Mouse (Mus musculus) kidney, adult 2 months (tissue): ENCODE data around the gene Slc22a14. TPM values are rescaled to one million over a fixed set of nuclear protein-coding genes. Genes with fewer than 3 reads are reported as not detected.

Experiments
- DNase-seq: peaks from one replicate; pipeline ENCODE4 v3.0.0; 2021
- H3K27ac ChIP-seq: fragments of 200-500 bp; 2 replicates; pipeline ENCODE4 v1.5.1; 2012; ENCODE audit warnings: low read depth, low read length, control low read depth, inconsistent platforms; ENCODE audit not compliant: insufficient read depth
- H3K27me3 ChIP-seq: fragments of 200-500 bp; replicated peaks from 2 replicates; pipeline ENCODE4 v1.6.1; 2012; ENCODE audit warnings: mild to moderate bottlenecking, moderate library complexity, low read length, inconsistent platforms; ENCODE audit not compliant: control insufficient read depth, insufficient read depth
- H3K36me3 ChIP-seq: fragments of 200-500 bp; 2 replicates; pipeline ENCODE4 v1.6.1; 2012; ENCODE audit warnings: mild to moderate bottlenecking, moderate library complexity, low read length, inconsistent platforms; ENCODE audit not compliant: control insufficient read depth, insufficient read depth
- H3K4me1 ChIP-seq: fragments of 200-500 bp; 2 replicates; pipeline ENCODE4 v1.6.1; 2011; ENCODE audit warnings: low read length; ENCODE audit not compliant: control insufficient read depth, insufficient read depth
- H3K4me3 ChIP-seq: fragments of 200-500 bp; 2 replicates; pipeline ENCODE4 v1.5.1; 2011; ENCODE audit warnings: mild to moderate bottlenecking, low read depth, low read length, control low read depth; ENCODE audit not compliant: insufficient read depth
- CTCF ChIP-seq: fragments of 200-500 bp; conservative IDR thresholded peaks from 2 replicates; pipeline ENCODE4 v1.5.1; 2011; ENCODE audit warnings: low read depth, mild to moderate bottlenecking, control low read depth, low read length, moderate library complexity, mixed read lengths; ENCODE audit not compliant: insufficient read depth, insufficient read length
- POLR2A ChIP-seq: fragments of 200-500 bp; IDR thresholded peaks from one replicate; pipeline ENCODE4 v1.6.1; 2011; ENCODE audit warnings: low read depth, low read length, control low read depth
- WGBS: fragments of 180-500 bp; shearing (Covaris S2); methylation state at CpG from one replicate; pipeline ENCODE4 v1.1.7; 2018; 5-methylcytosine and 5-hydroxymethylcytosine counted together
- polyA plus RNA-seq: library from polyadenylated mRNA; depleted of rRNA; stranded (reverse); fragments of >200 nt; gene quantifications from 2 replicates; pipeline ENCODE4 v1.2.3, GENCODE M21; 2012

Gene Slc22a14
- polyA plus RNA-seq, 1 experiment: 1.7 TPM

DNA sequence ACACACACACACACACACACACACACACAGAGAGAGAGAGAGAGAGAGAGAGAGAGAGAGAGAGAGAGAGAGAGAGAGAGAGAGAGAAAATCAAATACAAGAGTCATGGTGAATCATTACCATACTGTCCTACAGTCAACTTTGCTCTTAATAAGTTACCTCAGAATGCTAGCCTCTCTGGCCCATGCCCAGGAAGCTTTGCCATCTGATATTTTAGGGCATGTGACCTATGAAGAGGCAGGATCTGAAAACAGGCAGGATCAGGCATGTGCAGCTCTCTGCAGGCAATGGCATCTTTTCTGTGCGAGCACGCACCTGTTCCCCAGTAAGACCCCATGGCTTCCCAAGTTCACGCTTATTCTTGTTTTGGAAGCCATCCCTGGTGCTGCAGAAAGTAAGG lies 204.7 kb downstream of the Slc22a14 start:
- peak; percentile 96 for DNase-seq
- Histone ChIP-seq H3K4me1 (peaks cover 29% of the 10 kb centered on the region), H3K36me3 (no peaks in the 10 kb centered on the region), H3K27me3 (no peaks in the 10 kb centered on the region), H3K27ac (peak overlapping the region; percentile 91), H3K4me3 (no peak overlapping the region)
- WGBS: 57% methylated on average over 3 of the region's 3 CpGs
- TF ChIP-seq CTCF (no peak), POLR2A (no peak)

DNA sequence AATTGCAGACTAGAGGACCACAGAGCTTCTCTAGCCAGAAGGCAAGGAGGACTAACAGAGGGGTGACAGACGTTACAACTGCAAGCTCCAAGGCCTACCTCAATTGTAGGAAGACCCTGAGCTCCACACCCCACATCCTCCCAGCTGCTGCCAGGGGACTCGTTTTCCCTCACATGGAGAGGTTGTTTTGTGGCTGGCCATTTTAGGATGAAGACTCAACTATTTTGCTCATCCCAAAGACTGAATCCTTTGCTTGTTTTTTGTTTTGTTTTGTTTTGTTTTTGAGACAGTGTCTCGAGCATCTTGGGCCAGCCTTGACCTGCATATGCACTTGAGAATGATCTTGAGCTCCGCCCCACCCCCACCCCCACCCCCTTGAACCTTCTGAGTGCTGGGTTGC lies 206.5 kb downstream of the Slc22a14 start, which contains the start of gene Gm47289:
Gm47289 (plus strand) TSS at position 301 of the 400 bp plus-strand sequence.
- TF ChIP-seq POLR2A (no peak), CTCF (no peak)
- no peak within 1 kb of the TSS for H3K27ac ChIP-seq

DNA sequence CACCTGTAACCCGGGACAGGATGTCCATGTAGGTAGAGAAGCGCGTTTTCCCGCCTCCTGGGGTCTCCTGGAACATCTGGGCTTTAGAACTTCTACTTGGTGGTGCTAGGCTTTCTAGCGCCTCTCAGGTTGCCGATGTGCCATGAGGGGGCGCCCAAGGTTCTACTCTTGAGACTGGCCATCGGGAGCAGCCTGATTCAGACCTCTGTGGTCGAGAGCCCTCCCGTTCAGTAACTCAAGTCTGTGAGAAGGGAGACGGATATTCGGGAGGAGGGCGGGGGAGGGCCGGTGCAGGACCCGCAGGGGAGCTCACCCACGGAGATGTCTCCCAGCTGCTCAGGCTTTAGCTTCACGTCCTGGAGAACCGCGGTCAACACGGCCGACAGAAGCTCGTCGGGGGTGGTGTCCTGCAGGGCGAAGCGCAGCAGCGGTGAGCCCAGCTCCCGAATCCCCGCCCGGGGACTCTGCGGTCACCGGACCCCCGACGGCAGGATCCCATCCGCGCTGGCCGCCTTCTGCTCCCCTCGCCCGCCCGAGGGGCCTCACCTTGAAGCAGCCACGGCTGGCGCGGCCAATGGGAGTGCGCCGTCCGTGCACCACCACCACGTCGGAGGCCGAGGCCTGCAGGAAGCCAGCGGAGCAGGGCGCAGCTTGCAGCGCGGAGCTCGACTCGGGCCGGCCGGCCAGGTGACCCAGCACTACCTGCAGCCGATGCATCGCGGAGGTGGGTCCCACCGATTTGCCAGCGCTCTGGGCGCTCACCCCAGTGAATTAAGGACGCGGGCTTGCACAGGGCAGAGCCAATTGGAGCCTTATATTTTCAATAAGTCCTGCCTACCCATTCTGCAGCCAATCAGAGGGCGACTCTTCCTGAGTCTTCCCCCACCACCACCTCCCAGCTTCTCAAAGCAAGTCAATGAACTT lies 208.8 kb downstream of the Slc22a14 start, which contains the start of gene Acaa1b:
Acaa1b (minus strand) TSS at position 816 of the 924 bp plus-strand sequence.
- Histone ChIP-seq H3K27me3 (no peaks in the 10 kb centered on the region), H3K4me1 (peaks cover 23% of the 10 kb centered on the region; the same call in 1 of the 2 replicates), H3K36me3 (no peaks in the 10 kb centered on the region), H3K4me3 (peak within 1 kb of the TSS; percentile 63), H3K27ac (peak within 1 kb of the TSS; percentile 61)
- peak; percentile 93 for DNase-seq
- TF ChIP-seq POLR2A (peak; percentile 26), CTCF (peak; percentile 72)
- 2% methylated on average over 65 of the region's 65 CpGs for WGBS

More for the DNA sequence above, 206.5 kb downstream of the Slc22a14 start, which contains the start of gene Gm47289:
- Histone ChIP-seq H3K4me3 (no peak within 1 kb of the TSS), H3K4me1 (peaks cover 23% of the 10 kb centered on the region; the same call in 1 of the 2 replicates), H3K36me3 (no peaks in the 10 kb centered on the region), H3K27me3 (no peaks in the 10 kb centered on the region)
- WGBS: 60% methylated on average over 4 of the region's 4 CpGs
- no peak for DNase-seq

DNA sequence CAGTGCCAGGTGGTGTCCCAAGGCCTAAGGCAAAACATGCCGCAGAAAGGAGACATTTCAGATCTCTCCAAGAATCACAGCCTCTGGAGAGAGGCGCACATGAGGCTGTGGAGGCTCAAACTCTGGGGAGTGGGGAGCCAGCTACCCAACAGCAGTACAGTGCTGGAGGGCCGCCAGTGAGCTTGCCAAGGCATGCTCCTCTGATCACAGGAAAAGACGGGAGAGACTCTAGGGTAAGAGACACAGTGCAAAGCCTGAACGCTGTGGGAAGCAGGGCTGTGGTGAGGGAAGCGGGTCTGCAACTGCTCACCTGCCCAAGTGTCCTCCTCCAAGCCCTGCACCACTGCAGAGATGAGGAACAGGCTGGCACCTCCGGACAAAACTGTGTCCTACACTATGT lies 209.5 kb downstream of the Slc22a14 start:
- Histone ChIP-seq H3K4me1 (peaks cover 19% of the 10 kb centered on the region; the same call in 1 of the 2 replicates), H3K27me3 (no peaks in the 10 kb centered on the region), H3K4me3 (peak overlapping the region; percentile 63), H3K36me3 (no peaks in the 10 kb centered on the region), H3K27ac (peak overlapping the region; percentile 61)
- peak; percentile 56 for DNase-seq
- 37% methylated on average over 7 of the region's 7 CpGs for WGBS
- TF ChIP-seq CTCF (no peak), POLR2A (no peak)

DNA sequence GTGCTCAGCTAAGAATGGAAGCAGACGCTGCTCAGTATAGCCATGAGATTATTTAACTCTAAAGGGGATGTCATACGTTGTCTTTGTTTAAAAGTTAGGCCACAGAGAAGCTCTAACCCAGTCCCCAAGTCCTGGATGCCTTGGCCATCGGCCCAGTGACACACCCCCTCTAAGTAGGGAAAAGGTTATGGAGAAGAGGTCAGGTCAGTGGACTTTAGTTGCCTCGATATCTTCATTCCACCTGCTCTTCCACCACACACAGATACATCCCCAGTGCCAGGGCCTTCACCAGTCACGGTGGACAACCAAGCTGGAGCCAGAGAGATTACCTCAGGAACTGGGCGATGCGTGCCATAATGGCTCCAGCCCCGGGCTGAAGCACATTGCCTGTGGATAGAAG lies 209.9 kb downstream of the Slc22a14 start:
- 56% methylated on average over 8 of the region's 8 CpGs for WGBS
- H3K27ac ChIP-seq: peak overlapping the region; percentile 61
- H3K36me3 ChIP-seq: no peaks in the 10 kb centered on the region
- peak overlapping the region; percentile 63; the same call in 1 of the 2 replicates for H3K4me3 ChIP-seq
- no peak for TF ChIP-seq CTCF
- no peak for TF ChIP-seq POLR2A
- DNase-seq: peak; percentile 89
- H3K4me1 ChIP-seq: peaks cover 17% of the 10 kb centered on the region; the same call in 1 of the 2 replicates
- H3K27me3 ChIP-seq: no peaks in the 10 kb centered on the region

DNA sequence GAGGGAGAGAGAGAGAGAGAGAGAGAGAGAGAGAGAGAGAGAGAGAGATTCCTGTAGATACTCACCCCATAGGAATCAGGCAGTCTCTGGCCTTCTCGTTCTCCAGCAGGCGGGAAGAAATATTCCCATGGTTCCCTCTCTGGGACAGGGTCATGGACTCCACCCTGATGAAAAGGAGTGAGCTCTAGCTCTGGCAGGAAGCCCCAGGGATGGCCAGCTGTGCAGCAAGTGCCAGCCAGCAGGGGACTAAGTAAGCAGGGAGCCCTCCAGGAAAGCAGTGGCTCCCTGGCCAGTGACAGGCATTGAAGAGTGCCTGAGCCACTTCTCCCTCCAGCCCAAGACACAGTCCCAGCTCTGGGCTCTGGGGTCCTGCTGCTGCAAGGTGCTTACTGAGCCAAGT lies 213.6 kb downstream of the Slc22a14 start:
- TF ChIP-seq POLR2A: no peak
- TF ChIP-seq CTCF: no peak
- Histone ChIP-seq H3K27ac (no peak overlapping the region), H3K4me3 (no peak overlapping the region), H3K4me1 (peaks cover 5% of the 10 kb centered on the region; the same call in 1 of the 2 replicates), H3K27me3 (no peaks in the 10 kb centered on the region), H3K36me3 (no peaks in the 10 kb centered on the region)
- DNase-seq: peak; percentile 53
- 50% methylated on average over 2 of the region's 2 CpGs for WGBS

DNA sequence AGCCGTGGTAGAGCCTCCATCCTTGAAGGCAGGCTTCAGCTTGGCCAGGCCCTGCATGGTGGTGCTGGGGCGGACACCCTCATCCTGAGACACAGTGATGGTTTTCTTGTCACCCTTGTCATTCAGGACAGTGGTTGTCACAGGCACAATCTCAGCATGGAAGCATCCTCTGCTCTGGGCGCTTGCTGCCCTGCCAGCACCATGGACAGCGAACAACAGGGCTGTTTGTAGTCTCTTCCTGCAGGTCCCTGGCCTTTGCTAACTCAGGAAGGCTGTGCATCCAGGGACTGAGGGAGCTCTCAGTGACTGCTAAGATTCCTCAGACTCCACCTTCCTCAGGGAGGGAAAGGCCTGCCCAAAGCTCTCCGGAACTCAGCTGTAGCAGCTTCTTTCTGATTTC lies 215.8 kb downstream of the Slc22a14 start:
- Histone ChIP-seq H3K36me3 (no peaks in the 10 kb centered on the region), H3K4me3 (no peak overlapping the region), H3K4me1 (0 out of 2 replicates have a peak, but pooled peaks cover 1% of the 10 kb centered on the region), H3K27ac (no peak overlapping the region), H3K27me3 (no peaks in the 10 kb centered on the region)
- no peak for TF ChIP-seq POLR2A
- TF ChIP-seq CTCF: no peak
- DNase-seq: peak; percentile 37
- 32% methylated on average over 5 of the region's 5 CpGs for WGBS
